Mouse (Mus musculus) ES-E14 (cell line): ENCODE results near the gene Tns3. TPM values are rescaled to one million over a fixed set of nuclear protein-coding genes. Genes with fewer than 3 reads are reported as not detected.

Experiments used
- DNase-seq: peaks from one replicate; pipeline ENCODE4 v3.0.0-alpha.2; 2013; ENCODE audit warnings: low read depth, low spot score
- H3K27ac ChIP-seq: 2 replicates; pipeline ENCODE4 v1.5.1; 2012; ENCODE audit warnings: low read depth, mild to moderate bottlenecking, low read length, moderate library complexity, mixed read lengths; ENCODE audit not compliant: poor library complexity, insufficient read depth, severe bottlenecking
- H3K36me3 ChIP-seq: 2 replicates; pipeline ENCODE4 v1.6.1; 2012; ENCODE audit warnings: mild to moderate bottlenecking, low read length, moderate library complexity, mixed read lengths; ENCODE audit not compliant: control insufficient read depth, poor library complexity, insufficient read depth, severe bottlenecking
- H3K4me1 ChIP-seq, 2 experiments: fragments of 150-350 bp in 1 of 2; sonication (generic) in 1 of 2; 2 replicates each; pipeline ENCODE4 v1.6.1; 2012; ENCODE audit warnings: low read length in 2 of 2, mild to moderate bottlenecking in 1 of 2, mixed read lengths in 1 of 2; ENCODE audit not compliant: control insufficient read depth in 2 of 2, insufficient read depth in 2 of 2, poor library complexity in 1 of 2
- H3K4me3 ChIP-seq, 2 experiments: fragments of 150-350 bp in 1 of 2; sonication (generic) in 1 of 2; 2 replicates each; pipeline ENCODE4 v1.5.1; 2012; ENCODE audit warnings: low read length in 2 of 2, low read depth in 1 of 2, mild to moderate bottlenecking in 1 of 2, mixed read lengths in 1 of 2; ENCODE audit not compliant: insufficient read depth in 1 of 2, poor library complexity in 1 of 2, severe bottlenecking in 1 of 2
- H3K9ac ChIP-seq: 2 replicates; pipeline ENCODE4 v1.6.1; 2012; ENCODE audit warnings: low read depth, mild to moderate bottlenecking, low read length, mixed read lengths; ENCODE audit not compliant: poor library complexity, insufficient read depth, severe bottlenecking
- H3K9me3 ChIP-seq: fragments of 150-350 bp; sonication (generic); 2 replicates; pipeline ENCODE4 v1.6.1; 2012; ENCODE audit warnings: low read depth, mild to moderate bottlenecking, low read length; ENCODE audit not compliant: control insufficient read depth, insufficient read depth
- CHD2 ChIP-seq: IDR thresholded peaks from 2 replicates; pipeline ENCODE4 v1.6.1; 2014; ENCODE audit warnings: mild to moderate bottlenecking, low read depth, low read length, inconsistent platforms
- HCFC1 ChIP-seq: IDR thresholded peaks from 2 replicates; pipeline ENCODE4 v1.6.1; 2012; ENCODE audit warnings: low read length, inconsistent platforms, borderline replicate concordance; ENCODE audit not compliant: insufficient read depth
- MAFK ChIP-seq: IDR thresholded peaks from 2 replicates; pipeline ENCODE4 v1.6.1; 2014; ENCODE audit warnings: mild to moderate bottlenecking, low read depth, low read length, inconsistent platforms; ENCODE audit not compliant: insufficient read depth
- ZC3H11A ChIP-seq: IDR thresholded peaks from 2 replicates; pipeline ENCODE4 v1.6.1; 2012; ENCODE audit warnings: low read depth, mild to moderate bottlenecking, inconsistent platforms, low read length, borderline replicate concordance
- ZNF384 ChIP-seq: IDR thresholded peaks from 2 replicates; pipeline ENCODE4 v1.6.1; 2012; ENCODE audit warnings: low read depth, low read length, inconsistent platforms
- in situ Hi-C, 2 experiments: fragments of 600-800 bp; cut with MboI; formaldehyde crosslinking; loops; one replicate each; pipeline ENCODE4 v1.15.1; 2025; ENCODE audit warnings: low sequenced_read_pairs in 2 of 2, inconsistent platforms in 1 of 2; ENCODE audit not compliant: unreplicated experiment in 2 of 2
- total RNA-seq: library from RNA; depleted of rRNA; stranded (reverse); fragments of 300-350 nt; gene quantifications from 2 replicates; pipeline ENCODE4 v1.2.3, GENCODE M21; 2012

Tns3 gene
- total RNA-seq, 1 experiment, result 111 TPM

DNA sequence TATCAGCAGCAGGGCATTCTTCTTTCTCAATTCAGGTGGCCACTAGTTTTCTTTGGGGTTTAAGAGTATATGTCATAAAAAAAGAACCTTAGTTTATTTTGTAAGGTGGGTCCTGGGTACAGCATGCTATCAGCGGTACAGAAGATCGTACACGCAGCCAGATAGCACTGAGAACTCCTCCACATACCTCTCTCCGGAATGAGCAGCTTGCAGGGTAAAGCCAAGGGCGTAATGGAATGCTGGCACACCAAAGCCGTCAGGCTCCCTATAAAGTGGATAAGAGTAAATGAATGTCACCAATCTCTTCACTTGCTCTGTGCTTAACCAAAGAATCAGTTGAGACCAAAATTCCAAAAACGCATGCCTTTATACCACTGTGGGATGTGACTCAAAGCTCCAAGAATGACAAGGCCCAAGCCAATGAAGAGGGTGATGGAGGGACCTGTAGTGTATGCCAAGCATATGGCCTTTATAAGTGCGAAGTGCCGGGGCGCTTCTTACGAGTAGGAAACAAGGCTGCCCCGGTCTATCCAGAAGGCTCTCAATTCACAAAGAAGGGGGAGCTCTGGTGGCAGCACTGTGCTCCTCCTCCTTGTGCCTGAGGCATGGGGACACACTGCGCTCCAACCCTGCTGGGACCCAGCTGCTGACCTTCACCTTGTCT is 219.4 kb downstream of the Tns3 start:
- Histone ChIP-seq H3K36me3 (peaks cover 50% of the 10 kb centered on the region), H3K27ac (no peak overlapping the region), H3K9ac (no peak overlapping the region), H3K4me1 (peaks cover 4 to 6% of the 10 kb centered on the region in 2 experiments; a peak in 2 of 4 replicates), H3K9me3 (no peaks in the 10 kb centered on the region), H3K4me3 (no peak overlapping the region)
- in situ Hi-C loops, result loop anchor here (25.0 kb wide), 2 partner anchors 417 to 692 kb away; no protein-coding TSS in a partner anchor
- no peak for DNase-seq
- TF ChIP-seq ZNF384, result no peak
- TF ChIP-seq MAFK, result no peak
- no peak for TF ChIP-seq CHD2
- TF ChIP-seq ZC3H11A, result no peak
- TF ChIP-seq HCFC1, result no peak

DNA sequence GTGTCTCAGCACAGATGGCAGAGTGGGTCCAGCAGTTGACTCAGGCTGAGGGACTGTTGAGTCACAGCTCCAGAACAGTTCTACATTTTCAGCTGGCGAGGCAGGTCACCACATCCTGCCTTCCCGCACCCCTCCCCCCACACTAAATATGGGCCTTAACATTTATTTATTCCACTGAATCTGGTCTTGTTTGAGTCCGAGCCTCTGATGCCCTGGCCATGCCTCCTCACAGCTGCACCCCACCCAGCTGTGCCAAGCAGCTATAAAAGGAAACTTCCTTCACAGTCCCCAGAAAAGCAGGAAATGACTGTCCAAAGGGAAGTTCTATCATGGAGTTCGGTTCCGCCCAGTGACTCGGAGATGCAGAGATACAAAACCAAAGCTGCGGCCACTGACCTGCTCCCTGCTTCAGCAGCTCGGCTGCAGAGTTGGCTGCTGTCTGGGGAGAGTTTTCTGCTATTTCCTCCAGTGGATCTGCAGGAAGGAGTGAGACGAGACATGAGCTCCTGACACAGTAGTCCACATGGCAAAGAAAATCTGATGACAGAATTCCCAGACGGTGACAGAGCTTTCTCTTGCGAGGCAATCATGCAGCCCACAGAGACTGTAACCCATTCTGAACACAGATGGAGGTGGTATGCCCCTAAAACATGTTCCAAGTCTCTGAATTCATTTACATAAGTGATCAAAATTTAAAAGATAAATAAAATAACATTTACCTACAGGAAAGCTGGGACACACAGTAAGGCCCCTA is 220.6 kb downstream of the Tns3 start:
- no peaks in the 10 kb centered on the region for H3K9me3 ChIP-seq
- H3K27ac ChIP-seq, result no peak overlapping the region
- H3K4me1 ChIP-seq, result no peaks in the 10 kb centered on the region
- in situ Hi-C loops, result loop anchor here (25.0 kb wide), 2 partner anchors 419 to 694 kb away; no protein-coding TSS in a partner anchor
- no peak for DNase-seq
- H3K36me3 ChIP-seq, result peaks cover 44% of the 10 kb centered on the region
- H3K4me3 ChIP-seq, result no peak overlapping the region
- no peak overlapping the region for H3K9ac ChIP-seq
- TF ChIP-seq ZC3H11A (no peak), CHD2 (no peak), ZNF384 (no peak), MAFK (no peak), HCFC1 (no peak)

DNA sequence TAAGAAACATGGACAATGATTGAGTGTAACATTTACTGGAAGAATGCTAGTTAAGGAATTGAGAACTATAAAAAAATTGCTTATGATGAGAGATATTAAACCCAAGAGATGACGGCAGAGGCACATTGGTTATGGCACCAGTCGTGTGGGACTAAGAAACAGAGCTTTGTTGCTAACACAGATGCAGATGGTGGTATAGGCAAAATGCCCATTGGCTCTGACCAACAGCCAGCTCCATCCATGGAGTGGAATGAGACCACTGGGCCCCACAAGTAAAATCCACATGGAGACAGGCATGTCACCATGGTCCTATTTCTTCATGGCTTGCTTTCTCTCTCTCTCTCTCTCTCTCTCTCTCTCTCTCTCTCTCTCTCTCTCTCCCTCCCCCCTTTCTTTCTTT is 223.6 kb downstream of the Tns3 start:
- H3K9me3 ChIP-seq, result no peaks in the 10 kb centered on the region
- H3K36me3 ChIP-seq, result peaks cover 49% of the 10 kb centered on the region
- DNase-seq, result no peak
- in situ Hi-C loops, result loop anchor here (25.0 kb wide), 2 partner anchors 422 to 697 kb away; no protein-coding TSS in a partner anchor
- no peak overlapping the region for H3K4me3 ChIP-seq
- H3K27ac ChIP-seq, result no peak overlapping the region
- no peaks in the 10 kb centered on the region for H3K4me1 ChIP-seq
- no peak for TF ChIP-seq MAFK
- no peak for TF ChIP-seq CHD2
- TF ChIP-seq ZC3H11A, result no peak
- no peak for TF ChIP-seq ZNF384
- no peak for TF ChIP-seq HCFC1
- no peak overlapping the region for H3K9ac ChIP-seq

DNA sequence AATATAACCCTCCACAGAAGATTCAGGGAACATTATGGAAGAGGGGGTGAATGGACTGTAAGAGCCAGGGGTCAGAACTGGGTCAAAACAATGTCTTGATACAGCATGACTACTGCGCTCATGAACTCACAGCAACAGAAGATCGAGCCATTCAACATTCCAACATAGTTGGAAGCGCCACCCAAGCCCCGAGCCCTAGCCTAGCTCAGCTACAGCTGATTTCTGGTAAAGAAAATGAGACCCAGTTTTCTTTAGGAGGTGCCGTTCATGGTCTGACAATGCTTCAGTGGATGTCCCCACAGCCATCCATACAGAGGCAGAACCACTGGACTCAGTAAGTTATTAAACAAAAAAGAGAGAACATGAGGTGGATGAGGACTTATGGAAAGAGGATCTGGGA is 224.1 kb downstream of the Tns3 start:
- Histone ChIP-seq H3K27ac (no peak overlapping the region), H3K4me3 (no peak overlapping the region), H3K36me3 (peaks cover 48% of the 10 kb centered on the region), H3K9ac (no peak overlapping the region), H3K9me3 (no peaks in the 10 kb centered on the region), H3K4me1 (no peaks in the 10 kb centered on the region)
- TF ChIP-seq MAFK, result no peak
- no peak for TF ChIP-seq HCFC1
- no peak for TF ChIP-seq ZC3H11A
- no peak for TF ChIP-seq CHD2
- TF ChIP-seq ZNF384, result no peak
- no peak for DNase-seq
- in situ Hi-C loops, result loop anchor here (25.0 kb wide), 2 partner anchors 422 to 697 kb away; no protein-coding TSS in a partner anchor
